In genomic region chr16:13109156-13109989, GRCm38 (mm10) we compare ENCODE assay signal across 8 mouse cellular contexts. TPM values are rescaled to one million over a fixed set of nuclear protein-coding genes. Genes with fewer than 3 reads are reported as not detected.
DNase-seq lines count a peak whose midpoint lies in the region; ATAC-seq and TF ChIP-seq lines count a peak whose summit lies in the region.

Ercc4 (plus strand) TSS chr16:13109684.

- WGBS in embryonic facial prominence, embryonic 13.5 days, result 1% methylated on average over 53 of the region's 53 CpGs
- under 1% methylated on average over 53 of the region's 53 CpGs for WGBS in kidney, adult 2 months
- WGBS in limb, embryonic 12.5 days, result under 1% methylated on average over 53 of the region's 53 CpGs
- under 1% methylated on average over 53 of the region's 53 CpGs for WGBS in midbrain, embryonic 15.5 days
- WGBS in spleen, adult 2 months, result 1% methylated on average over 53 of the region's 53 CpGs

- peak within 1 kb of the TSS; percentile 87 for H3K27ac ChIP-seq in embryonic facial prominence, embryonic 13.5 days
- H3K27ac ChIP-seq in kidney, adult 2 months (ENCODE audit: insufficient read depth, low read depth, low read length), result peak within 1 kb of the TSS; percentile 72
- peak within 1 kb of the TSS; percentile 85 for H3K27ac ChIP-seq in limb, embryonic 12.5 days
- peak within 1 kb of the TSS; percentile 95 for H3K27ac ChIP-seq in midbrain, embryonic 15.5 days
- H3K27ac ChIP-seq in spleen, adult 2 months (ENCODE audit: insufficient read depth, low read length), result peak within 1 kb of the TSS; percentile 62

- DNase-seq in 3134 (ENCODE audit: extremely low read depth, insufficient read length, low spot score), result peak; percentile 97
- DNase-seq in adrenal gland, postnatal 36 days, result peak; percentile 98
- peak; percentile 98 for DNase-seq in heart, adult 18-20 months
- DNase-seq in kidney, adult 2 months, result peak; percentile 98
- peak; percentile 95 to 98 for DNase-seq in spleen, adult 2 months (ENCODE audit: low read depth in 1 of 2, low spot score in 2 of 2)

- TF ChIP-seq CTCF in kidney, adult 2 months (conservative IDR thresholded peaks at IDR 0.05; ENCODE audit: insufficient read depth, insufficient read length, low read depth, low read length), result peak; percentile 67
- TF ChIP-seq CTCF in spleen, adult 2 months (IDR thresholded peaks at IDR 0.05; ENCODE audit: extremely low read depth, insufficient read depth, insufficient read length, insufficient replicate concordance), result no peak

- peaks cover 7% of the 10 kb centered on the region for H3K4me1 ChIP-seq in embryonic facial prominence, embryonic 13.5 days
- H3K4me1 ChIP-seq in kidney, adult 2 months (ENCODE audit: control insufficient read depth, insufficient read depth, low read length), result peaks cover 5% of the 10 kb centered on the region; the same call in 1 of the 2 replicates
- peaks cover 6% of the 10 kb centered on the region; the same call in 1 of the 2 replicates for H3K4me1 ChIP-seq in limb, embryonic 12.5 days (replicated peaks)
- peaks cover 12% of the 10 kb centered on the region for H3K4me1 ChIP-seq in midbrain, embryonic 15.5 days
- H3K4me1 ChIP-seq in spleen, adult 2 months (ENCODE audit: control insufficient read depth, insufficient read depth, insufficient read length), result peaks cover 6% of the 10 kb centered on the region; the same call in 1 of the 2 replicates

- H3K36me3 ChIP-seq in embryonic facial prominence, embryonic 13.5 days, result peaks cover 23% of the 10 kb centered on the region
- peaks cover 2% of the 10 kb centered on the region; the same call in 1 of the 2 replicates for H3K36me3 ChIP-seq in kidney, adult 2 months (ENCODE audit: control insufficient read depth, insufficient read depth, low read length)
- H3K36me3 ChIP-seq in limb, embryonic 12.5 days, result peaks cover 24% of the 10 kb centered on the region
- peaks cover 6% of the 10 kb centered on the region; the same call in 1 of the 2 replicates for H3K36me3 ChIP-seq in midbrain, embryonic 15.5 days (replicated peaks)
- peaks cover 12% of the 10 kb centered on the region for H3K36me3 ChIP-seq in spleen, adult 2 months (ENCODE audit: control insufficient read depth, insufficient read depth, low read length)

- peak within 1 kb of the TSS; percentile 94 for H3K9ac ChIP-seq in embryonic facial prominence, embryonic 13.5 days
- H3K9ac ChIP-seq in limb, embryonic 12.5 days (replicated peaks), result peak within 1 kb of the TSS; percentile 91
- peak within 1 kb of the TSS; percentile 99 for H3K9ac ChIP-seq in midbrain, embryonic 15.5 days

- H3K4me2 ChIP-seq in embryonic facial prominence, embryonic 13.5 days, result peak within 1 kb of the TSS; percentile 74
- peak within 1 kb of the TSS; percentile 64 for H3K4me2 ChIP-seq in limb, embryonic 12.5 days
- H3K4me2 ChIP-seq in midbrain, embryonic 15.5 days, result peak within 1 kb of the TSS; percentile 77

- ATAC-seq in embryonic facial prominence, embryonic 13.5 days (ENCODE audit: insufficient number of reproducible peaks, insufficient read depth, low FRiP score, low TSS enrichment, low read depth), result peak; percentile 98
- ATAC-seq in limb, embryonic 12.5 days (ENCODE audit: insufficient number of reproducible peaks, insufficient read depth, low FRiP score, low TSS enrichment, low read depth), result peak; percentile 99
- peak; percentile 99 for ATAC-seq in midbrain, embryonic 15.5 days (replicated peaks)

- peak within 1 kb of the TSS; percentile 75 for H3K4me3 ChIP-seq in embryonic facial prominence, embryonic 13.5 days
- peak within 1 kb of the TSS; percentile 77 for H3K4me3 ChIP-seq in kidney, adult 2 months (ENCODE audit: insufficient read depth, low read depth, low read length)
- H3K4me3 ChIP-seq in limb, embryonic 12.5 days (replicated peaks), result peak within 1 kb of the TSS; percentile 72
- H3K4me3 ChIP-seq in midbrain, embryonic 15.5 days, result peak within 1 kb of the TSS; percentile 92
- peak within 1 kb of the TSS; percentile 77 for H3K4me3 ChIP-seq in spleen, adult 2 months (ENCODE audit: extremely low read depth, insufficient read depth, insufficient read length)

- H3K9me3 ChIP-seq in embryonic facial prominence, embryonic 13.5 days, result no peaks in the 10 kb centered on the region
- H3K9me3 ChIP-seq in limb, embryonic 12.5 days, result no peaks in the 10 kb centered on the region
- no peaks in the 10 kb centered on the region for H3K9me3 ChIP-seq in midbrain, embryonic 15.5 days

- no peaks in the 10 kb centered on the region for H3K27me3 ChIP-seq in embryonic facial prominence, embryonic 13.5 days
- no peaks in the 10 kb centered on the region for H3K27me3 ChIP-seq in kidney, adult 2 months (replicated peaks; ENCODE audit: control insufficient read depth, insufficient read depth, low read length)
- no peaks in the 10 kb centered on the region for H3K27me3 ChIP-seq in limb, embryonic 12.5 days
- no peaks in the 10 kb centered on the region for H3K27me3 ChIP-seq in midbrain, embryonic 15.5 days (replicated peaks)
- no peaks in the 10 kb centered on the region for H3K27me3 ChIP-seq in spleen, adult 2 months (ENCODE audit: control insufficient read depth, insufficient read depth, low read length)

- peak; percentile 64 for TF ChIP-seq POLR2A in kidney, adult 2 months (IDR thresholded peaks at IDR 0.05; ENCODE audit: low read depth, low read length)
- TF ChIP-seq POLR2A in spleen, adult 2 months (IDR thresholded peaks at IDR 0.05; ENCODE audit: low read depth, low read length), result peak; percentile 84

RNA-seq across cellular contexts. Expression of gene Ercc4, which starts in this region (rescaled TPM):
- 10 to 100 TPM; 15.1 to 16.3 TPM for total RNA-seq in adrenal gland, postnatal 36 days (2021)
- 12.9 and 14.8 TPM in 2 replicates for polyA plus RNA-seq in embryonic facial prominence, embryonic 13.5 days (2015; fragmentation: Nextera tagmentation; extraction: Ambion mirVana)
- 1 to 10 TPM; 7.0 to 8.2 TPM for total RNA-seq in heart, adult 18-20 months (2021)
- polyA plus RNA-seq in kidney, adult 2 months (2012; rRNA removed), result 10.0 and 13.2 TPM in 2 replicates
- polyA plus RNA-seq in limb, embryonic 12.5 days (2016; fragmentation: Nextera tagmentation; extraction: Ambion mirVana), result 14.8 and 15.2 TPM in 2 replicates
- polyA plus RNA-seq in midbrain, embryonic 15.5 days (2015; fragmentation: Nextera tagmentation; extraction: Ambion mirVana), result 18.2 and 18.8 TPM in 2 replicates
- polyA plus RNA-seq in spleen, adult 2 months (2012; rRNA removed), result 11.1 and 13.8 TPM in 2 replicates

Comparison
In these comparisons a context has a peak if more than half of its experiments do, and no peak if none do; other contexts are left out.
1. Peak in every context shown above with its lines: DNase-seq, ATAC-seq, H3K4me3 ChIP-seq and H3K27ac ChIP-seq.